In genomic region chr14:74731221-74732078, GRCm38 (mm10) we compare ENCODE assay signal across 8 mouse cellular contexts. TPM values are rescaled to one million over a fixed set of nuclear protein-coding genes. Genes with fewer than 3 reads are reported as not detected.
DNase-seq lines count a peak whose midpoint lies in the region; ATAC-seq and TF ChIP-seq lines count a peak whose summit lies in the region.

No protein-coding gene starts in this region.

- no peaks in the 10 kb centered on the region for H3K27me3 ChIP-seq in forebrain, embryonic 12.5 days
- H3K27me3 ChIP-seq in neural tube, embryonic 13.5 days, result no peaks in the 10 kb centered on the region

- 33% methylated on average over 9 of the region's 9 CpGs for WGBS in forebrain, embryonic 12.5 days
- WGBS in neural tube, embryonic 13.5 days, result 25% methylated on average over 9 of the region's 9 CpGs

- peaks cover 6% of the 10 kb centered on the region; the same call in 1 of the 2 replicates for H3K36me3 ChIP-seq in forebrain, embryonic 12.5 days (replicated peaks)
- H3K36me3 ChIP-seq in neural tube, embryonic 13.5 days, result peaks cover 9% of the 10 kb centered on the region

- peak overlapping the region; percentile 77 for H3K9ac ChIP-seq in forebrain, embryonic 12.5 days
- peak overlapping the region; percentile 79 for H3K9ac ChIP-seq in neural tube, embryonic 13.5 days

- H3K27ac ChIP-seq in left cerebral cortex, adult 2 months, result no peak overlapping the region
- no peak overlapping the region for H3K27ac ChIP-seq in forebrain, embryonic 12.5 days
- H3K27ac ChIP-seq in neural tube, embryonic 13.5 days (replicated peaks), result no peak overlapping the region; the same call in 1 of the 2 replicates

- ATAC-seq in forebrain, embryonic 12.5 days (ENCODE audit: low FRiP score), result no peak
- ATAC-seq in neural tube, embryonic 13.5 days (ENCODE audit: low read depth), result no peak
- ATAC-seq in monocyte, adult 5-6 weeks (replicated peaks; ENCODE audit: insufficient number of reproducible peaks, low FRiP score, low TSS enrichment, poor library complexity, severe bottlenecking), result no peak

- H3K4me1 ChIP-seq in forebrain, embryonic 12.5 days, result peaks cover 11% of the 10 kb centered on the region
- peaks cover 13% of the 10 kb centered on the region for H3K4me1 ChIP-seq in neural tube, embryonic 13.5 days (replicated peaks)

- H3K9me3 ChIP-seq in forebrain, embryonic 12.5 days, result no peaks in the 10 kb centered on the region
- no peaks in the 10 kb centered on the region for H3K9me3 ChIP-seq in neural tube, embryonic 13.5 days

- peak overlapping the region; percentile 63 for H3K4me3 ChIP-seq in left cerebral cortex, adult 2 months
- H3K4me3 ChIP-seq in forebrain, embryonic 12.5 days (replicated peaks), result peak overlapping the region; percentile 79
- peak overlapping the region; percentile 78 for H3K4me3 ChIP-seq in neural tube, embryonic 13.5 days

- H3K4me2 ChIP-seq in forebrain, embryonic 12.5 days, result peak overlapping the region; percentile 63
- peak overlapping the region; percentile 70 for H3K4me2 ChIP-seq in neural tube, embryonic 13.5 days

- intact Hi-C loops in left cerebral cortex, adult 2 months (cut with DNase I), result no loop called here
- intact Hi-C loops in left cerebral cortex, postnatal 14 days (cut with DNase I), result no loop called here

- DNase-seq in left cerebral cortex, adult 2 months (ENCODE audit: extremely low spot score in 1 of 2, low spot score in 2 of 2), result no peak
- DNase-seq in left cerebral cortex, postnatal 14 days (ENCODE audit: low spot score in 2 of 2), result no peak
- DNase-seq in kidney, postnatal 14 days, result peak; percentile 61
- no peak for DNase-seq in T-cell, adult 2 months (ENCODE audit: low spot score)
- no peak for DNase-seq in cerebellum, adult 8-10 months

- no peak for TF ChIP-seq CTCF in left cerebral cortex, adult 2 months (IDR thresholded peaks at IDR 0.05)

RNA-seq across cellular contexts. Expression of gene Esd, which starts 0.6 kb away (rescaled TPM):
- total RNA-seq in left cerebral cortex, adult 2 months (2021), result 10 to 100 TPM; 75.3 to 87.6 TPM
- 10 to 100 TPM; 78.4 to 81.2 TPM for total RNA-seq in left cerebral cortex, postnatal 14 days (2021)
- 299 and 307 TPM in 2 replicates for polyA plus RNA-seq in forebrain, embryonic 12.5 days (2016; fragmentation: Nextera tagmentation; extraction: Ambion mirVana)
- 268 and 275 TPM in 2 replicates for polyA plus RNA-seq in neural tube, embryonic 13.5 days (2015; fragmentation: Nextera tagmentation; extraction: Ambion mirVana)
- 193 to 214 TPM (median 207 TPM) in 3 replicates for total RNA-seq in monocyte, adult 5-6 weeks (2017)
